Mouse (Mus musculus): ENCODE measurements around the gene Stard8. TPM values are rescaled to one million over a fixed set of nuclear protein-coding genes. Genes with fewer than 3 reads are reported as not detected.
A peak's percentile ranks its signal among the peaks of the same experiment; 100 is the strongest.

Gene Stard8
- total and polyA plus RNA-seq, 2 experiments: 6.8 to 8.3 TPM

DNA sequence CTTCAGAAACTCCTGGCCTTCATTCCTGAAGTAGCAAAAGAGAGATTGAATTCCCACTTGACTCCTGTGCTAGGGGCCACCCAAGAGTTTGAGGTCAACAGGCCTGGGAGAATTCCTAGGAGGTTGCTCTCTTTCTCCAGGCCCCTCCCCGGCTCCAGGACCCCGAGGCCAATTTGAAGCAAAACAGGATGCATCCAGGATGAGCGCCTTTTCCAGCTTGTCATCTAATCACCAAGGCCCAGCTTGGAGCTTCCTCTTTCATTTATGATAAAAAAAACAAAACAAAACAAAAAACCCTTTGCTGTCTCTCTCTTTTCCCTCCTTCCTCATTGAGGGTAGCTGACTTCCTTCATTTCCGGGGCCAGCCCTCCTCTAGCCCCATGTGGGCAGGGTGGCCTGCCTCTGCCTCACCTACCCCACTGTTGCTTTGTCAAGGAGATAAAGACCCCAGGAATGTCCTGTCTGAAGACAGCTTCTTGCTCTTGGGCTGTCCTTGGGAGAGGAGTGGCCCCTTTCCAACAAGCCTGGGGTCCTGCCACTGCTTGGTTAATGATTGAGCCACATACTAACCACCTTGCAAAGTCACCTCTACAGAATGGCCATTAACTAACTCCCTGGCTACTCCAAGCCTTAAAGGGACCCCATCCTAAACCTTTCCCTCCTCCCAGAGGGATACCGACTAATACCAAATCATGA, 43.5 kb downstream of the Stard8 start:
- Histone ChIP-seq H3K79me2 (ENCODE audit: control insufficient read depth, insufficient read depth, low read length) (no peaks in the 10 kb centered on the region; the same call in 1 of the 2 replicates), H3K4me3 (ENCODE audit: insufficient read depth, low read depth, low read length) (no peak overlapping the region), H3K4me1 (ENCODE audit: control insufficient read depth, insufficient read depth, low read length) (no peaks in the 10 kb centered on the region), H3K27ac (replicated peaks; ENCODE audit: insufficient read depth, low read depth, low read length) (peak overlapping the region; percentile 71), H3K9ac (ENCODE audit: low read depth, low read length) (0 out of 2 replicates have a peak overlapping the region, but pooled peaks have one; percentile 17), H3K36me3 (ENCODE audit: control insufficient read depth, insufficient read depth, low read length) (no peaks in the 10 kb centered on the region), H3K27me3 (ENCODE audit: control insufficient read depth, insufficient read depth, low read length) (no peaks in the 10 kb centered on the region)
- TF ChIP-seq CTCF (IDR thresholded peaks at IDR 0.05; ENCODE audit: low read depth, low read length) (no peak), POLR2A (IDR thresholded peaks at IDR 0.05; ENCODE audit: extremely low read depth, insufficient read depth, low read length) (no peak)
- 43% methylated on average over 5 of the region's 5 CpGs for WGBS
- no peak for DNase-seq (ENCODE audit: extremely low read depth, low read depth, low spot score)

- Histone ChIP-seq H3K4me1 (ENCODE audit: control insufficient read depth, insufficient read depth, low read length) (no peaks in the 10 kb centered on the region; the same call in 1 of the 2 replicates), H3K27me3 (ENCODE audit: control insufficient read depth, insufficient read depth, low read length) (no peaks in the 10 kb centered on the region), H3K9ac (ENCODE audit: low read depth, low read length) (no peak overlapping the region), H3K79me2 (ENCODE audit: control insufficient read depth, insufficient read depth, low read length) (no peaks in the 10 kb centered on the region; the same call in 1 of the 2 replicates), H3K36me3 (ENCODE audit: control insufficient read depth, insufficient read depth, low read length) (no peaks in the 10 kb centered on the region), H3K4me3 (ENCODE audit: insufficient read depth, low read depth, low read length) (no peak overlapping the region), H3K27ac (replicated peaks; ENCODE audit: insufficient read depth, low read depth, low read length) (peak overlapping the region; percentile 75)
- no peak for TF ChIP-seq POLR2A (IDR thresholded peaks at IDR 0.05; ENCODE audit: extremely low read depth, insufficient read depth, low read length)
- no peak for TF ChIP-seq CTCF (IDR thresholded peaks at IDR 0.05; ENCODE audit: low read depth, low read length)
- 33% methylated on average over 4 of the region's 4 CpGs for WGBS
- no peak for DNase-seq (ENCODE audit: extremely low read depth, low read depth, low spot score)
These were observed 45.1 kb downstream of the Stard8 start for GRCm38 (mm10) chrX:99048111-99048510.

DNA sequence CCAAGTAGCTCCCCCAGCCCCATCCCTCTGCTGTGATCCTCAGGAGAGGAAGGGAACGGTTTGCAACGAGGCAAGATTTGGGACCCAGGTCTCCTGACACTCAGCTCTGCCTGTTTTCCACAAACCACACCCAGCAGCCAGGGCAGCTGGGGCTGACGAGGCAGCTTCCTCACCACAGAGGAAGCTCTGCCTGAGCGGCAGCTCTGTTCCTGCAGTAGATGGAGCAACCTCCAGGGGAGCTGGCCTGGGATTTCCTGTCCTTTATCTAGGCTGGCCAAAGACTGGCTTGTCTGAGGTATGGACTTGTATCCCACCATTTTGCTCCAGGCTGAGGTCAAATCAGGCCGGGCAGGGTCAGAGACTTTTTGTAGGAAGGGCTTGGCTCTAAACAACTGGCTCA, 46.2 kb downstream of the Stard8 start:
- Histone ChIP-seq H3K4me3 (ENCODE audit: insufficient read depth, low read depth, low read length) (no peak overlapping the region), H3K36me3 (ENCODE audit: control insufficient read depth, insufficient read depth, low read length) (no peaks in the 10 kb centered on the region), H3K27me3 (ENCODE audit: control insufficient read depth, insufficient read depth, low read length) (no peaks in the 10 kb centered on the region), H3K79me2 (ENCODE audit: control insufficient read depth, insufficient read depth, low read length) (no peaks in the 10 kb centered on the region; the same call in 1 of the 2 replicates), H3K27ac (replicated peaks; ENCODE audit: insufficient read depth, low read depth, low read length) (peak overlapping the region; percentile 75), H3K4me1 (ENCODE audit: control insufficient read depth, insufficient read depth, low read length) (peaks cover 2% of the 10 kb centered on the region; the same call in 1 of the 2 replicates), H3K9ac (ENCODE audit: low read depth, low read length) (no peak overlapping the region)
- 71% methylated on average over 5 of the region's 5 CpGs for WGBS
- no peak for TF ChIP-seq POLR2A (IDR thresholded peaks at IDR 0.05; ENCODE audit: extremely low read depth, insufficient read depth, low read length)
- TF ChIP-seq CTCF (IDR thresholded peaks at IDR 0.05; ENCODE audit: low read depth, low read length): peak; percentile 19; the same call in 1 of the 2 replicates
- peak; percentile 6 for DNase-seq (ENCODE audit: extremely low read depth, low read depth, low spot score)

DNA sequence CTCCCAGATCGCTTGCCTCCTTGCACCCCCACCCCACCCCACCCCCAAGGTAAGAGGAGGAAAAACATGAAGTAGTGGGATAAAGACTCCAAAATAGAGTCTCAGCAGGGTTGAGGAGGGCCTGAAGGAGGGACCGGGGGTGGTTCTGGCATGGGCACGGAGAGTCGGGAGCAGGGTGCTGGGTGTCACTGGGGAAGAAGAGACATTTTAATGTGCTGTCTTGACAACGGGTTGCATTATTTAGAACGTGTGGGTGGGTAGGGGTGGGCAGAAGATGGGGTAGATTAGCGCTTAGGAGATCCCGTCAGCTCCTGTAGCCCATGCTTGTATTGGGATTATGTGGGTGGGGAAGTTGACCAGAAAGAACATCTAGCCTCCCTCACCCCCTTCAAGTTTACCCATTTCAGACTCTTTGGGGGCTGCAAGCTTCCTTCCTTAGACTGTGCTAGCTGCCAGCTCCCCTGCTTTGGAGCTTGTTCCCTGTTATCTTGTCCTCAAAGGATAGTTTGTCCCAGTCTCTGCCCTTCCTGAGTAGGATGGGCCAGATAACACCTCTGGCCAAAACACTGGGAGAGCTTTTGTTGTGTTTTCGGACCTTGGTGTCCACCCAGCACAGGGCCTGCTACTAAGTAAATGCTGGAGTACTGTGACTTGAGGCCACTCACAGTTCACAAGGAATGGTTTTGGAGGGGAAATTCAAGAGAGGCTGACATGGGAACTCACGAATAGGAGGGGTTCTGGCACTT, 47.9 kb downstream of the Stard8 start:
- Histone ChIP-seq H3K79me2 (ENCODE audit: control insufficient read depth, insufficient read depth, low read length) (no peaks in the 10 kb centered on the region; the same call in 1 of the 2 replicates), H3K9ac (ENCODE audit: low read depth, low read length) (no peak overlapping the region), H3K4me3 (ENCODE audit: insufficient read depth, low read depth, low read length) (no peak overlapping the region), H3K27me3 (ENCODE audit: control insufficient read depth, insufficient read depth, low read length) (no peaks in the 10 kb centered on the region), H3K4me1 (ENCODE audit: control insufficient read depth, insufficient read depth, low read length) (peaks cover 2% of the 10 kb centered on the region; the same call in 1 of the 2 replicates), H3K36me3 (ENCODE audit: control insufficient read depth, insufficient read depth, low read length) (no peaks in the 10 kb centered on the region), H3K27ac (replicated peaks; ENCODE audit: insufficient read depth, low read depth, low read length) (peak overlapping the region; percentile 60)
- DNase-seq (ENCODE audit: extremely low read depth, low read depth, low spot score): no peak
- WGBS: 77% methylated on average over 10 of the region's 10 CpGs
- no peak for TF ChIP-seq POLR2A (IDR thresholded peaks at IDR 0.05; ENCODE audit: extremely low read depth, insufficient read depth, low read length)
- no peak for TF ChIP-seq CTCF (IDR thresholded peaks at IDR 0.05; ENCODE audit: low read depth, low read length)

GRCm38 (mm10) chrX:99052255-99052654, 49.2 kb downstream of the Stard8 start:
- DNase-seq (ENCODE audit: extremely low read depth, low read depth, low spot score): no peak
- WGBS: 86% methylated on average over 7 of the region's 7 CpGs
- no peaks in the 10 kb centered on the region for H3K27me3 ChIP-seq (ENCODE audit: control insufficient read depth, insufficient read depth, low read length)
- H3K4me3 ChIP-seq (ENCODE audit: insufficient read depth, low read depth, low read length): no peak overlapping the region
- peak overlapping the region; percentile 73 for H3K27ac ChIP-seq (replicated peaks; ENCODE audit: insufficient read depth, low read depth, low read length)
- TF ChIP-seq CTCF (IDR thresholded peaks at IDR 0.05; ENCODE audit: low read depth, low read length) (no peak), POLR2A (IDR thresholded peaks at IDR 0.05; ENCODE audit: extremely low read depth, insufficient read depth, low read length) (no peak)
- no peak overlapping the region; the same call in 1 of the 2 replicates for H3K9ac ChIP-seq (ENCODE audit: low read depth, low read length)
- peaks cover 2% of the 10 kb centered on the region; the same call in 1 of the 2 replicates for H3K4me1 ChIP-seq (ENCODE audit: control insufficient read depth, insufficient read depth, low read length)
- H3K36me3 ChIP-seq (ENCODE audit: control insufficient read depth, insufficient read depth, low read length): no peaks in the 10 kb centered on the region
- H3K79me2 ChIP-seq (ENCODE audit: control insufficient read depth, insufficient read depth, low read length): no peaks in the 10 kb centered on the region; the same call in 1 of the 2 replicates

All from liver, adult 2 months (tissue).